Mouse (Mus musculus): Measurements from ENCODE around the gene Pla2g4b.
A peak's percentile ranks its signal among the peaks of the same experiment; 100 is the strongest.

Pla2g4b gene

GRCm38 (mm10) chr2:120065243-120065642 is 32.0 kb downstream of the Pla2g4b start:
- DNase-seq = no peak

- DNase-seq = peak; percentile 48 to 52
Measured at GRCm38 (mm10) chr2:120066224-120066623, 33.0 kb downstream of the Pla2g4b start.

GRCm38 (mm10) chr2:120068555-120069465 is 35.6 kb downstream of the Pla2g4b start:
- peak; percentile 64 to 71 for DNase-seq

GRCm38 (mm10) chr2:120069466-120069990 is 36.3 kb downstream of the Pla2g4b start:
- DNase-seq = no peak

DNA sequence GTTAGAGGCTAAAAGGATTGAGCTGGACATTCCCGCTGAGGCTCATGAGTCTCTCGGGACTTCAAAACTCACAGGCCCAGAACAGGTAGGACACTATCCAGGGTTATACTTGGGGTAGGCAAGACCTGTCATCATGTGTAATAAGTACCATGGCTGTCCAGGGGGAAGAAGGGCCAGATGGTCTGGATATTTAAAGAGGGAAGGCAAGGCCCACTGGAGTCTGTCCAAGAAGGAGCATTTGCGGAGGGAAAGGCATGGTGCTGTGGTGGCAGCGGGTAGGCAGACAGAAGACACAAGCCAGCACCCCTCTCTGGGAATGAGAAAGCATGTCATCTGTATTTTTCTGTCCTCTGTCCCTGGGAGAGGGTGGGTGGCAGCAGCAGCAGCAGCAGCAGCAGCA is 40.9 kb downstream of the Pla2g4b start:
- peak; percentile 68 to 76 for DNase-seq

GRCm38 (mm10) chr2:120076076-120076705 is 43.0 kb downstream of the Pla2g4b start:
- peak; percentile 66 to 70 for DNase-seq

DNA sequence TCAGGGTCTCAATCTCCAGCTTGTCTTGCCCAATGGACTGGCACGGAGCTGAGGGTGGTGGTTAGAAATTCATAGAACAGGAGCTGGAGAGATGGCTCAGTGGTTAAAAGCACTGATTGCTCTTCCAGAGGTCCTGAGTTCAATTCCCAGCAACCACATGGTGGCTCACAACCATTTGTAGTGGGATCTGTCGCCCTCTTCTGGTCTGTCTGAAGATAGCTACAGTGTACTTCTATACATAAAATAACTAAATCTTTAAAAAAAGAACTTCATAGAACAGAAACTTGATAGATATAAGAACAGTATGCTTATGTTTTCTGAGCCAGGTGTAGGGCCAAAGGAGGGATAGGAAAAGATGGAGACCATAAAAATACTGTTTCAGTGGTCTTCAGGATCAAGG is 49.2 kb downstream of the Pla2g4b start:
- no peak for DNase-seq

DNA sequence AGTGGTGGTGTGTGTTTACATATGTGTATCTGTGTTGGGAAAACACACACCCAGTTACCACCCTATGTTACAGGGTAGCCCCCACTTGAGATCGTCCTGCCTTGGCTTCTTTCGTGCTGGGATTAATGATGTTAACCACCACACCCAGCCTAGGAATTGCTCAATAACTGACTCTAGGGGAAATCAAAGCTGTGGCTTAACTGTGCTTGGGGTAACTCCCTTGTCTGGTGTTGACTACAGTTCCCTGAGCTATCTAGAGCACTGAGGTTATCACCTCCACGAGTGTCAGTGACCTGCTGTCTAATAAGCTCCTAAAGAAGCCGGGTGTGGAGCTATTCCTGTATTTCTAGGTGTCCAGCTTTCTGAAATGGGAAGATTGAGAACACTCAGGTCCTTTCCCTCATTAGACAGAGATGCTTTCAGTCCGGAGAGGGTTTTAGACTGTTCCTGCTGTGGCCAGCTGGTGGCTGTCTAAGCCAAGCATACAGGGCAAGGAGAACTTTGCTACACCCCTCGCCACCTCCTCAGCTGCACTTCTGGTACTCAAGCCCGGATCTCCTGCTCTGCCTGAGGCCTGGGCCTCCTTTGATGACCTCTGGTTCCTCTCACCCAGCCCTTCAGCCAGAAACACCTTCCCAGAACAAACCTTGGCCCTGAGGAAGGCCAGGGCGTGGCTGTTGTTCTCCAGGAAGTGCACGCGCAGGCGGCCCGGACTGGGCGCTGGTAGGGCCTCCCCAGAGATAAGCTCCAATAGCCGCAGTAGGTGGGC is 51.6 kb downstream of the Pla2g4b start:
- peak in 1 of 2 experiments; percentile 24 for DNase-seq

DNA sequence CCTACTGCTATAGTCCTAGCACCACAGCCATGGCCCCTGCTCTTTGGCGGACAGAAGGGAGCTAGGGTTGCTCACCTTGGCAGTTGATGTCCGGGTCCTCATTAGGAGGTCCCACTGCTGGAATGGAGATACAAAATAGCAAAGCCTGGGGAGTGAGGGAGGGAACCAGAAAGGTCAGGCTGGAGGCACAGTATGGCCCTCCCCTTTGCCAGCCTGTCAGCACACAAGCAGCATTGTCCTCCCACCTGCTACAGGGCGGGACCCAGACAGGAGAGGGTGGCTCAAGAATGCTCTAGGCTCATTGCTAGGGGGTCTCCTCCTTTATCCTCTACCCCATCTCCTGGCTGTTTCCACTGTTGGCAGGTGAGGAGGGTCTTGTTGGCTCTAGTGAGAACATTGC is 52.8 kb downstream of the Pla2g4b start:
- DNase-seq = no peak

DNA sequence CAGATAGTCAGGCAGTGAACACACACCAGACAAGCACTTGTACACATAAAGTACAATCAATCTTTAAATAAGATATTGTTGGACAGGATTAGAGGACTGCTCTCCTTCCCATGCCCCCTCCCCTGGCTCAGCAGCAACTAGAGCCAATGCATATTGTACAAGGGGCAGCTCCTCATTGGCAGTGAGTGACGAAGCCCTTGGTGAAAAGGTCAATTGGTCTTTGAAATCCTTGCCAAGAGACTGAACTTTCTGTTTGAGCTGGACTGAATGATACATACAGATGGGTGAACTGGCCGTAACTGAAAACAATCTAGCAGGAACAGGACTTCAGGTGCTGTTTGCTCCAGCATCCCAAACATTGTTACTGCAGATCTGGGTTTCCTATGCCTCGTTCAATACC is 54.2 kb downstream of the Pla2g4b start:
- no peak for DNase-seq

DNA sequence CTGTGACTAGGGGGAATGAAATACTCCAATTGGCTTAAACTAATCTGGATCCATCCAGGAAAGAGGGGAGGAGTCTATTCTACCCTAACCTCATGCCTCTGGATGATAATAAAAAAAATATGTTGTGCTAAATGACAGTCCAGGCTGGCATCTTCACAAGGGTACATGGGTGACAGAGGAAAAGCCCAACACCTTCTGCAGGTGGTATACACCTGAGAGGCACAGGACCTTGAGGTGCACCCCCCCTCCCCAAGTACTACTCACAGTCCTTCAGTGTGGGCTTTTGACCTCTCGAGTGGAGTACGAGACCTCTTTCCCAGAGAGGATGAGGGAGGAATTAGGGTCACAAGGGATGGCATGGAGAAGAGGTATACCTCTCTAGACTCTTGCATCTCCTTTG is 54.7 kb downstream of the Pla2g4b start:
- DNase-seq = no peak

GRCm38 (mm10) chr2:120090979-120091378 is 57.8 kb downstream of the Pla2g4b start:
- no peak for DNase-seq
